Mouse (Mus musculus) WW6 (cell line): ENCODE measurements around the gene Tmem189.
A peak's percentile ranks its signal among the peaks of the same experiment; 100 is the strongest.

Source experiments
- DNase-seq: peaks from one replicate; pipeline ENCODE4 v3.0.0-alpha.2; 2013; ENCODE audit warnings: low read depth, low spot score

Gene Tmem189

DNA sequence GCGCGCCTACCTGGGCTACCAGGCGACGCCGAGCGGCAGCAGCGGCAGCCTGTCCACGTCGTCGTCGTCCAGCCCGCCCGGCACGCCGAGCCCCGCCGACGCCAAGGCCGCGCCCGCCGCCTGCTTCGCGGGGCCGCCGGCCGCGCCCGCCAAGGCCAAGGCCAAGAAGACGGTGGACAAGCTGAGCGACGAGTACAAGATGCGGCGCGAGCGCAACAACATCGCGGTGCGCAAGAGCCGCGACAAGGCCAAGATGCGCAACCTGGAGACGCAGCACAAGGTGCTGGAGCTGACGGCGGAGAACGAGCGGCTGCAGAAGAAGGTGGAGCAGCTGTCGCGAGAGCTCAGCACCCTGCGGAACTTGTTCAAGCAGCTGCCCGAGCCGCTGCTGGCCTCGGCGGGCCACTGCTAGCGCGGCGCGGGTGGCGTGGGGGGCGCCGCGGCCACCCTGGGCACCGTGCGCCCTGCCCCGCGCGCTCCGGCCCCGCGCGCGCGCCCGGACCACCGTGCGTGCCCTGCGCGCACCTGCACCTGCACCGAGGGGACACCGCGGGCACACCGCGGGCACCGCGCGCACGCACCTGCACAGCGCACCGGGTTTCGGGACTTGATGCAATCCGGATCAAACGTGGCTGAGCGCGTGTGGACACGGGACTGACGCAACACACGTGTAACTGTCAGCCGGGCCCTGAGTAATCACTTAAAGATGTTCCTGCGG lies at the start of gene Tmem189:
TSS of gene Tmem189 (minus strand) at position 322 of the 718 bp plus-strand sequence.
- DNase-seq: no peak

DNA sequence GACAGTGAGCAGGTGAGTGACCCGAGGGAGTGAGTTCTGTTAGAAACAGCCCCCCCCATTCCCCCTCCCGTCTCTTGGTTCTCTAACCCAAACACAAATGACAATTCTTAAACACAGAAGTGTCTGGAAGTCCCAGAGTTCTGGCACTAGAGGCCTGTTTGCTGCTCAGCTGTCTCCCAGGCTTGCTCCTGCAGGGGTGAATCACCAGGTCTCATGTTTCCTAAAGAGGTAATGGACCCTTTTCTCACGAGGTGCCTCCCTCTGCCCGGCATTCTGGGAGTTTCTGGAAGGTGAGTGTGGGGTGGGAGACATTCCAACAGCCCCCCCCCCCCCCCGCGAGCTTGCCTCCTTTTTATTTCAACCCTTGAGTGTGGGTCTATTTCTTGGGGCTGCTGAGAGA lies 49.4 kb upstream of the Tmem189 start:
- no peak for DNase-seq

DNA sequence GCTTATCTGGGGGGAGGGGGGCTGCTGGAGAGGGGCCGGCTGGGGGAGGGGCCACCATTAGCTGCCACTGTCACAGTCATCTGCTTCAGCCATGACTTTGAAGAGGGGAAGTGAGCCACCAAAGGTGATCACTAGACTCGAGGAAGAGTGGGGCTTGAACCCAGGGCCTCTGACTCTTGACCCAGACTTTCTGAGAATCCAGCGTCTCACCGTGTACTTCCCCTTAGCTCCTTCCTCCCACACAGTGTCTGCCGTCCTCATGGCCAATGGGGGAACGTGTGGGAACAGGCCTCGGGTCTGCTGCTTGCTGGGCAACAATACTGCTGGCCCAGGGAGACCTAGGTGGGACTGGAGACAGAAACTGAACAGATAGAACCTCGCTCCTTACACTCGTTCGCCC lies 45.2 kb upstream of the Tmem189 start:
- DNase-seq: no peak

DNA sequence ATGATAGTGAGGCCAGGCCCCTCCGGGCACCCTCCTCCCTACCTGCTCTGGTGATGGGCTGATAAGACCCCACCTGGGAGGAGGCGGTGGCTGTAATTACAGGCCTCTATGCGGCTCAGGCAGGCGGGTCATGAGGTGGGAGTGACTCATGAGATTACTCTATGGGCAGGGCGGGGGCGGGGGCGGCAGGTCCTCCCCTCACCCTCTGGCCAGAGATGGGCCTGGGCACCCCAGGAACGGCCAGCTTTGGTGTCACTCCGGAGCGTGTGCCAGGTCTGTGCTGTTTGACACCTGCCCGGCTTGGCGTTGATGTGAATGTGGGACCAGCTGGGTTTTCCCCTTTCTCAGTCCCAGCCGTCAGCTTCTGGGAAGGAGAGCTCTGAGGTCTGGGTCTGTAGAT lies 41.5 kb upstream of the Tmem189 start:
- no peak for DNase-seq

DNA sequence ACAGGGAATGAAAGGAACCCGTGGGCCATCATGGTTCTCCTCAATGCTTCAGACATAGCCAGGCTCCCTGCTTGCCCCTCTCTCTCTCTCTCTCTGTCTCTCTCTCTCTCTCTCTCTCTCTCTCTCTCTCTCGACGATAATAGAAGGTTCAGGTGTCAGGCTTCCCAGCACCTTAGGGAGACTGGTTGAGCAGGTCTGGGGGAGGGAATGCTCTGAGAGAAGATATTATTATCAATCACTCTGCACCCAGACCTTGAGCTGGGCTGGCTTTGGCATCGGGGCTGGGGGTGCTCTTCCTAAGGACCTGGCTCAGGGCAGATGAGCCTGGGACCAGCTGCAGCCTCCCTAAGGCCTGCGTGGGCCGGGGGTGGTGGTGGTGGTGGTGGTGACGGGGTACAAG lies 40.4 kb upstream of the Tmem189 start:
- DNase-seq: no peak

DNA sequence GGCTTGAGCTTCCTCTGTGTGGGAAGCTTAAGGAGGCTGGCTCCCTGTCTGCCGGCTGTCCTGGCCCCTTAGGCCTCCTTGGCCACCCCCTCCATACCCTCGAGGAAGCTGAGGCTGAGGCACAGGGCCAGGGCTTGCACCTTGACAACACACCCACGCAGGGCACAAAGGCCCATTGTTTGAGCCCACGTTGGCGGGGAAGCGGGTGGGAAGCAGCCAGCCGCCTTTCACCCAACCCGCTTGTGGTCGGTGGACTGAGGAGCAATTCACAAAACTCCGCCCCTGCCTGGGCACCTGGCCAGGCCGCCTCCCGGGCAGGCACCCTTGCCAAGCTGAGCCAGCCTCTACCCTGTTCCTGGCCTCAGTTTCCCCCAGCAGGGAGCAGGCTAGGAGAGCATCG lies 37.5 kb upstream of the Tmem189 start:
- DNase-seq: no peak

DNA sequence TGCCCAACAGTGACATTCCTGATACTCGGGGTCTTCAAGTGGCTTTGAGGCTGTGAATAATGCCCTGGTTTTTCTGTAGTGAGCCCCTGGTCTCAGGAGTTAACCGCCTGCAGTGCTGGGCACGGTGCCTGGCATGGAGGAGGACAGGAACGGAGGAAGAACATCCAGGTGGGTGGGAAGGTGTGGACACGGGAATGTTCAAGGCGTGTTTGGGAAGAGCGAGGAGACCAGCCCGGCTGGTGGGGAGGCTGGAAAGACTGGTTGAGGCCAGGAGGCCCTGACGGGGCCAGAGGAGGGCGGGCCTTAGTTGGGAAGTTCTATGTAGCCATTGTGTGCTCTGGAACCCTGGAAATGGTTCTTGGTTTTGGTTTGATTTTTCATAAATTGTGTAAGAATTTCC lies 36.3 kb upstream of the Tmem189 start:
- no peak for DNase-seq

DNA sequence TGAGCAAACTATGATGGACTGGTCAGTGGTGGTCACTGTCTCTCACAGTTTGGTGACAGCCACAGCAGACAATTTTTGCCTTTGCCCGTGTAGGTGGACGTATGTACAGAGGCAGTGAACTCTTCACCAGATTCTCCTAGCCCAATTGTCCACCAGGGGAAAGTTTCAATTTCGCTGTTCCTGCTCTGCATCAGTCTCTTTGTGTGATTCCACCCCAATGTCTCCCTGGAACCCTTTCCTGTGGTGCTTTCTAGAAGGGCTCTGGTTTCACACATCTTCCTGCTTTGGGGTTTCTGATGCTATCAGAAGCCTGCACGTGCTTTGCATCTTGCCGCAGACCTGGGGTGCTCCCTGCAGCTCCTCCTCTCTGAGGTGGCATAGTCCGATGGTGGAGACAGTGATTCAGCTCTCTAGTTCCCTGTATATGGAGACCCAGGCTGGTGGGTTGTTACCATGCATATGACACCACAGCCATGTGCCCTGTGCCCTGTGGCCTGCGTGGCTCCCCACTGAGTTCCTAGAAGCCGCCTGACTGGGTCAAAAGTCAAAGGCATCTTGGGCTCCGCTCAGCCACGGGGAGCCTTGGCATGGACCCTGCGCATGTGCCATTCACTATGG lies 34.1 kb upstream of the Tmem189 start:
- DNase-seq: no peak

DNA sequence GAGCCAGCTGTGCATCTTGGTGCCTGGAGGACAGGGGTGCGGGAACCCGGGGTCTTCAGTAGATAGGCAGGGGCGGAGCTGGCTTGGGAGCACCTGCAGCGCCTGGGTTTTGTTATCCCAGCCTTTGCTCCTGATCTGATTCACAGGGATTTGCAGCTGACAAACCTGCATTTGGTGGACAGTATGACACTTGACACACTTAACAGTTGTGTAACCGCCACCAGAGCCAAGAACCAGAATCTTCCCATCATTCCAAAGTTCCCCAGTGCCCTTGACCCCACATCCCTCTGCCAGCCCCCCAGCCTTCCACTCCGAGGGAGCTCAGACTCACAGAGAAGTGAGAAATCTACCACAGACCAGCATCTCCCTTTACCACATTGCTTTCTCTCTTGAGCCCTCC lies 32.9 kb upstream of the Tmem189 start:
- no peak for DNase-seq

DNA sequence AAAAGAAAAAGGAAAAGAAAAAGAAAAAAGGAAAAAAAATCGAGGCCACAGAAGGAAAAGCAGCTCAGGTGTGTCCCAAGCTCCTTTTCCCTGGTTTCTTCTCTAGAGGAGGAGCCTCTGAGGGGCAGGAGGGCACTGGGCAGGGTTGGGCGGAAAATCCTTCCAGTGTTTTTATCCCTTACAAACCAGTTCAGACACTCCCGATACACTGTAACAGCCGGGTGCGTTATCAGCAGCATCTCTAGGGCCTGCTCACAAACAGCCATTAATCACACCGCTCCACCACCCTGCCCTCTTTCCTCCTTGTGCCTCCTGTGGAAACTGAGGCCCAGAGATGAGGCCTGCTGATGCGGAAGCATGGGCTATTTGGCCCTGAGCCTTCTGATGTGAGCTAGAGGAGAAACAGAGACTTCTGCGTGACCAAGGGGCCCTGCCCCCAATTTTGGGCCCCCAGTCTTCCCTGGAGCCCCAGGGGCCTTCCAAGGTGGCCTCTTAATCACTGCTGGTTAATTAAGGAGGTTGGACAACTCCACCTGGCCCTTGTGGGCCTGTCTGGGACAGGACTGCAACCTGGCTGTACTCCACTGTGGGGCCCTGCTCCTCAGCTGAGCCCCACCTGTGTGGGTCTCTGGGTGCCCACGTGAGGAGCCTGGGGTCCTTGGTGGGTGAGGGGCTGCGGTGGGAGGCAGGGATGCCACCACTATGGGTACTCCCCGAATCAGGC lies 31.7 kb upstream of the Tmem189 start:
- no peak for DNase-seq

DNA sequence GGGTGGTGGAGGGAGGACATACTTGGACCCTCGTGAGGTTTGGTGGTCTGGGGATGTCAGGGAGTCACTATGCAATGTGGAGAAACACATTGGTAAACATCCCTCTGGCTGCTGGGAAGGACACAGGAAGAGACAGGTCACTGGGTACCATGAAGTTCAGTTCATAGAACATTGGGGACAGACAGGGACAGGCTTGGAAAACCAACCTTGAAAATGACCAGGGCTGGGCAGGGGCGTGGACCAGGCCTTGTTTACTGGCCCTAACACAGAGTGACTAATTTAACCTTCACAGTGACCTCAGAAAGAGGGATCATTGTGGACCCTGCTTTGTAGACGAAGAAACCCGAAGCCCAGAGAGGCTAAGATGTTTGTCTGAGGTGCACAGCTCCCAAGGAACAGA lies 29.9 kb upstream of the Tmem189 start:
- DNase-seq: no peak

DNA sequence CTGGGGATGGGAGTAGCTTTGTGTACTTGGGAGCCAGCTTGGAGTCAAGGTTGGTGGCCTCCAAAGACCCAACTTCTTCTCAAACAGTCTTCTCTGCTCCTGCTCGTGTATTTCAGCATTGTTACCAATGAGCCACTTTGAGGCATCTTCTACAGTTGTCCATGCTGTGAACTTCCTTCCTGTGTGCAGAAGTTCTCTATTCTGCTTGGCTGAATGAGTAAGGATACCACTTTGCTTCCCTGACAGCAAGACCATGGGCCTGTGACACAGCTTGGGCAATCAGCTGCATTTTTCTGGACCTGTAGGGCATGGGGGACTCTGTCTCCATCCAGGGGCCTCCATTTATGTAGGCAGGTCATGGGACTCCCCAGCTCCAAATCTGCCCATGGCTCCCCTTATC lies 27.6 kb upstream of the Tmem189 start:
- no peak for DNase-seq

DNA sequence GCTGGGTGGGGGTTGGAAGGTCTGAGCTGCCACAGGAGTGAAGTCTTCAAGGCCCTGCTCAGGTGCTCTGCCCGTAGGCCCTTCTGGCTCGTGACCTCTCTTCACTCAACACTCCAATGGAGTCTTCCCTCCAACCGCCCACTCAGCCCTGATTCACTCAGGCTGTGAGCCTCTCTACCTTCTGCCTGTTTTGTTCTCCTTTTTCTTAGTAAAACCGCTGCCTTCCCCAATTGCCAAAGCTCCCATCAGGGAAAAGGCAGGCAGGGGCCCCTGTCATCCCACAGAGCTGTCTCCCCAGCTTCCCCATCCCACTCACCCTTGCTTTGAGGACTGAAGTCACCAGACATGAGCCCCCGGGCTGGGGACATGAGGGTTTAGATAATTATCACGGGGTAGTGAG lies 25.4 kb upstream of the Tmem189 start:
- no peak for DNase-seq

DNA sequence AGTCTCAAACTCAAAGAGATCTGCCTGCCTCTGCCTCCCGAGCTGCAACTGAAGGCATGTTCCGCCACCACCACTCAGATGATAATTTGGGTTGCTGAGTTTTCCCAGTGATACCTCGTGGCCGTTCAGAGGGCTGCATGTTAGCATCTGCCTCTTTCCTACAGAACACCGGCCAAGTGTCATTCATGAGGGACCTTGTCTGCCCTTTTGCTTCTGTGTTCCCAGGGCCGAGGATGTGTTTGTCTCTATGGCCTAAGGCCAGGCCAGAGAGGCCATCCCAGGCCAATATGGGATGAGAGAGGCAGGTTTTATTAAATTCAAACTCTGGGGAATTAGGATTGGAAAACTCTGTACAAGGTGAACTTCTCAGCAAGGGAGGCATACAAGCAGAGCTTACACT lies 24.7 kb upstream of the Tmem189 start:
- no peak for DNase-seq

DNA sequence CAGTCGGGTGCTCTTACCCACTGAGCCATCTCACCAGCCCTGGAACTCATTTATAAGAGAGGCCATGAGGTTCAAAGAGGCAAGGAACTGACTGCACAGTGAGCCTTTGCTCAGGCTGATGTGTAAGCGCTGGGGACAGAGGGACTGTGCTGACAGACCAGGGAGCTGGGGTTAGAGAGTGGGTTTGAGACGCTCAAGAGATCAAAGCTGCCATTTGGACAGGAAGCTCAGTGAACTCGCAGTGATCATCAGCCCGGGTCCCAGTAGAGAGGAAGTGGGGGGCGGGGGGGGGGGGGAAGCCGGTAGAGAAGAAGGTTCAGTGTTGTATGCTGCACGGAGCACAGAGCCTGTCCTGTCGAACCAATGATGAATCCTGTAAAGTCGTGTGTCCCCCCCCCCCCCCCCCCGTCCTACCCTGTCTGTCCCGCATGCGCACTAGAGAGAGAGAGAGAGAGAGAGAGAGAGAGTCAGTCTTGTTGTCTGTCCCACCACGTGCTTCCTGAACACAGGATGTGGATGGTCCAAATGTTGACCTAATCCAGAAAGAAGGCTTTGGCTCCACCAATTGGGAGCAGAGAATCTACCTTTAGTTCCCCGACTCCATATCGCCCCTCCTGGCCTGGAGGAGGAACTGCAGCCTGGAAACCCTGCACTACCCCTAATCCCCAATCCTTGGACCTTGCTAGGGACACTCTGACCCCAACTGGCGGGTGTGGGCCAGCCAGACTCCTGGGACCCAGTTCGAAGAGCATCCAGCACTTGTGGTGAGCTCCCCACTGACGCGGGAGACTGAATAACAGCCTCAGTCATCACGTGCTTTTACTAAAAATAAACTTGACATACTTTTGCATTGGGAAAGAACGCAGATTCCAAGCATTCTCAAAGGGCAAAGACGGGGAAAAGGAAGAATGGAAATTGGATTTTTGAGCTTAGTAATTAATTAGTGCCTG lies 23.5 kb upstream of the Tmem189 start:
- peak; percentile 62 for DNase-seq

DNA sequence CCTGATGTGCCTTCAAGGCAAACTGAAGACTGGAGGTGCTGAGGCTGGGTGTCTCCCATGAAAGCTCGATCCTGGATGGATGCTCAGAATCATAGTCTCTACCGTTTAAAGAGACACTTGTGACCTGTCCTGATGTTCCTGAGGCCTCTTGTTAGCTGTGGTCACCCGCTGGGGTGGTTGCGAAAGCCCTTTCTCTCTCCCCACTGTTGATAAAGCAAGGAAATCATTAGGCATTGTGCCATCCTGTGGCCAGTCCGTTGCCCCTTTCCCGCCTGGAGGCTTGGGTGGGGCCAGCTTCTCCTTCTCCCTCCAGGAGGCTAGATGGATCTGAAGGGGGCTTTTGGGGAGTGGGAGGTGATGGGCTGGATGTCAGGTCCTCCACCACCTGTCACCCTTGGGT lies 21.0 kb upstream of the Tmem189 start:
- DNase-seq: no peak

DNA sequence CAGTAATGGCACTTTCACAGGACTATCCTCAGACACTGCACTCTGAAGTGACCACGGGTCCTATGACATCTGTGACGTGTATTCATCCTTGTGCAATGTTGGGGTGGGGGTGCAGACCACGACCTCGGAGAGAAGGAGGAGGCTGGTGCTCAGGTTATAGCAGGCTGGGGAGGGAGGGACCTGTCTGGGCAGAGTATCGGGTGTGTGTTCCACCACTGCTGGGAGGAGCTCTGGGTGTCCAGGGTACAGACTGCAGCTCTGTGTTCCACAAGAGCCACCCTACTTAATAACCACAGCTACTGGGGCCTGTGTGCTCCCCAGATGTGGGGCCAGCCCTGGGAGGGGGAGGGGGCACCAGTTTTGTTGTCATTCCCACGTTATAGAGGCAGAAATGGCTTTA lies 20.3 kb upstream of the Tmem189 start:
- no peak for DNase-seq

DNA sequence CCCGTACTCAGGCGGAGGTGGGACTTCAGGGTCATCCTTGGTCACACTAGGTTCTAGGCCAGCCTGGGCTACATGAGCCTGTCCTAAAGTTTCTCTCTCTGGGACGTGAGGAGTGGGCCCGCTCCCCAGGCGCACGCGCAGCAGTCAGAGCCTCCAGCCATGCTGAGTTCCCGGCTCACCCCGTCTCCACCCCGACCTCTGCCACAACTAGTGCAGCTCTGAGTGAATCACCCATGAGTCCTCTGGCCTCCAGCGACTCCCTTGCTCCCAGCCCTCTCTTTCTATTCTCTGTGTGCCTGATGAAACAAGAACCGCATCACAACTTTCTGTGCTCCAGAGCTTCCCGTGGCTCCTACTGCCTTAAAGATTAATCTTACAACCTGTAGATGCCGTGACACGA lies 18.8 kb upstream of the Tmem189 start:
- DNase-seq: no peak

DNA sequence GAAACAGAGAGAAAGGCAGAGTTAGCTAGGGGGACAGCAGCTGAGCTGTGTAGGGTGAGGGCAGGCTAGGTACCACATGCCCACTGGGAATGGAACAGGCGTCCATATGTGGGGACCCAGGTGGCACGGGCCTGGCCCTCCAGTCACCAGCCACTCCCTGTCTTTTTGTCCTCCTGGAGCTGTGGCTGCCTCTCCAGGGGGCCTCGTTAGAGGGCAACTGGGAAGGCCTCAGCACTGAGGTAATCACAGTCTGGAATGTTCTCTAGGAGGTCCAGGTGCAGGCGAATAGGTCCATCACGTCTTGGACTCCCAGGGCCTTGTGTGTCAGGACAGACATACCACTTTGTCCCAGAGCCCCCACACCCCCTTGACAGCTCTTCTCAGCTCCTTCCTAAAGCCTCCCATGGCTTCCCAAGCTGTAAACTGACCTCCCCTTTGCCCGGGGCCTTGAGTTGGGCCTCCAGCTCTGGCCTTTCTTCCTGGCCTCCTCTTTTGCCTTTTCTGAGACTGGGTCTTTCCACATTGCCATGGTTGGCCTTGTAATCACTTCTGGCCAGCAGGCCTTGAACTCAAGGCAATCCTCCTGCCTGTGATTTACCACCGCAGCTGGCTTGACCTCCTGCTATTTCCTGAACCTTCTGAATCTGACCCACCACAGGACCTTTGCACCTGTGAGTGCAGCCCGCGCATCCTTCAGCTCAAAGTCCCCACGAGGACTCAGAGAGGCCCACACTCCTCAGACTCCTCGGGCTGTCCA lies 16.7 kb upstream of the Tmem189 start:
- no peak for DNase-seq

DNA sequence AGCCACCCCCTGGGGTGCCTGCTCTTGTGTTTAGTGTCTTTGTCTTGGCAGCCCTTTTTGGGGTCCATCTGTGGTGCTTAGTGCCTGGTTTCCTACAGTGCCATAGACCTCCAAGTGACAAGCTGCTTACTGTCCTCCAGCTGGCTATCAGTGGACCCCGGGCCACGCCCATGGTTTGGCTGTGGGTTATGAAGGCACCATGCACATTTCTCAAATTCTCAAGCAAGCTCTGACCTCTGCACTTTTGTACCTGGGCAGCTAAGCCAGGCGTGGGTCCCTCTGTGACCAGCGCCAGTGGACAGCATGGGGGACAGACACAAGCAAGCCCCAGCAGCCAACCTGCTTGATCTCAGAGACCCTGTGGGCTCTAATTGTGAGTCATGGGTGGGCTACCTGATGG lies 14.8 kb upstream of the Tmem189 start:
- no peak for DNase-seq

DNA sequence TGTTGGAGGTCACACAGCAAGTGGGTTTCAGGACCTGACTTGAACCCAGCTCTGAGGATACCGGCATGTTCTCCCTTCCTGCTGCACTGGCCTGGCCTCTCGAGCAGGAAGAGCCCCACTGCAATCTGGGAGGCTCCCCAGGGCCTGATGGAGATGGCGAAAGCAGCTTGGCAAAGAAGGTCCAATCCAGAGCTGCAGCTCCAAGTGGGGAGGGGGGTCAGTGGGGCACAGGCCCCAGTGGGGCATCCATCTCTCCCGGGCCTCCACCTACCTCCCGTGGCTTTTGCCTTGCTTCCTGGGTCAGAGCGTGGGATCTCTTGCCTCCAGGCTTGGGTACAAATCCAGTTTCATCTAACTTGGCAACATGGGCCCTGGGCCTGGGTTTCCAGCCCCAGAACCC lies 12.5 kb upstream of the Tmem189 start:
- no peak for DNase-seq
